Mouse (Mus musculus): ENCODE results near the gene Thbs1. TPM values are rescaled to one million over a fixed set of nuclear protein-coding genes. Genes with fewer than 3 reads are reported as not detected.

The Thbs1 gene
- polyA plus RNA-seq, 1 experiment, result 126 TPM

- H3K79me2 ChIP-seq (ENCODE audit: control insufficient read depth, insufficient read depth), result no peaks in the 10 kb centered on the region
- H3K4me3 ChIP-seq (ENCODE audit: insufficient read depth, poor library complexity, severe bottlenecking), result no peak overlapping the region
- no peak for TF ChIP-seq MYOG (IDR thresholded peaks at IDR 0.05; ENCODE audit: control insufficient read depth, extremely low read depth, insufficient read length)
- peak; percentile 87 for TF ChIP-seq MYOD1 (IDR thresholded peaks at IDR 0.05; ENCODE audit: control insufficient read depth, insufficient read length, low read depth)
- no peaks in the 10 kb centered on the region for H3K36me3 ChIP-seq (ENCODE audit: control insufficient read depth, insufficient read depth)
- no peaks in the 10 kb centered on the region for H3K27me3 ChIP-seq (ENCODE audit: control insufficient read depth, insufficient read depth, insufficient read length)
- H3ac ChIP-seq (ENCODE audit: control insufficient read depth, insufficient read length, low read depth), result no peak overlapping the region
- no peaks in the 10 kb centered on the region for H3K79me3 ChIP-seq (ENCODE audit: low read depth)
These were observed 37.6 kb upstream of the Thbs1 start for GRCm38 (mm10) chr2:118074030-118074429.

DNA sequence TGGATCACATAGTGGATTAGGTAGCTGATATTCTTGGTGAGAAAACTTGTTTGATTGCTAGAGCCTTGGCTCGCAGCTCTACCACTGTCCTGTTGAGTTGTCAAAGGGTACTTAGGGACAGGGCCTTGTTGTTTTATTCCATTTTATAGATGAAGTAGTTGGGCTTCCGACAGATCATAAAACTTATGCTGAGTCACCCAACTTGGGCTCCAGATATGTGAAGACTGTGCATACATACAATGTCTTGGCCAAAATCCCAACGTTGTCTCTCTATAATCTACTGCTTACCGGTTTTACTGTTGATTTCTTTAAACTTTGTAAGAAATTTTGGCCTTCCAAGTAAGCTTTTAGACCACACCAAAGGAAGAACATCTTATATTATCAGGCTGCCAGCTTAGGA, 36.5 kb upstream of the Thbs1 start:
- H3K36me3 ChIP-seq (ENCODE audit: control insufficient read depth, insufficient read depth), result no peaks in the 10 kb centered on the region
- no peak for TF ChIP-seq MYOG (IDR thresholded peaks at IDR 0.05; ENCODE audit: control insufficient read depth, extremely low read depth, insufficient read length)
- TF ChIP-seq CTCF (IDR thresholded peaks at IDR 0.05; ENCODE audit: control insufficient read depth, insufficient read depth, insufficient read length), result no peak
- TF ChIP-seq MYOD1 (IDR thresholded peaks at IDR 0.05; ENCODE audit: control insufficient read depth, insufficient read length, low read depth), result no peak
- TF ChIP-seq CEBPB (IDR thresholded peaks at IDR 0.05; ENCODE audit: low read depth), result no peak
- TF ChIP-seq USF1 (IDR thresholded peaks at IDR 0.05; ENCODE audit: low read depth), result no peak
- TF ChIP-seq MAX (IDR thresholded peaks at IDR 0.05), result no peak
- no peak for TF ChIP-seq FOSL1 (IDR thresholded peaks at IDR 0.05; ENCODE audit: insufficient read depth, low read length, poor library complexity, severe bottlenecking)
- H3ac ChIP-seq (ENCODE audit: control insufficient read depth, insufficient read length, low read depth), result no peak overlapping the region
- H3K79me2 ChIP-seq (ENCODE audit: control insufficient read depth, insufficient read depth), result no peaks in the 10 kb centered on the region
- no peak overlapping the region for H3K4me3 ChIP-seq (ENCODE audit: insufficient read depth, poor library complexity, severe bottlenecking)
- no peaks in the 10 kb centered on the region for H3K27me3 ChIP-seq (ENCODE audit: control insufficient read depth, insufficient read depth, insufficient read length)
- no peaks in the 10 kb centered on the region for H3K79me3 ChIP-seq (ENCODE audit: low read depth)

GRCm38 (mm10) chr2:118079131-118079530, 32.5 kb upstream of the Thbs1 start:
- Histone ChIP-seq H3K27me3 (ENCODE audit: control insufficient read depth, insufficient read depth, insufficient read length) (no peaks in the 10 kb centered on the region), H3K4me3 (ENCODE audit: insufficient read depth, poor library complexity, severe bottlenecking) (no peak overlapping the region), H3ac (ENCODE audit: control insufficient read depth, insufficient read length, low read depth) (no peak overlapping the region), H3K36me3 (ENCODE audit: control insufficient read depth, insufficient read depth) (no peaks in the 10 kb centered on the region), H3K79me3 (ENCODE audit: low read depth) (no peaks in the 10 kb centered on the region), H3K79me2 (ENCODE audit: control insufficient read depth, insufficient read depth) (no peaks in the 10 kb centered on the region)
- TF ChIP-seq FOSL1 (IDR thresholded peaks at IDR 0.05; ENCODE audit: insufficient read depth, low read length, poor library complexity, severe bottlenecking) (no peak), USF1 (IDR thresholded peaks at IDR 0.05; ENCODE audit: low read depth) (no peak), MYOD1 (IDR thresholded peaks at IDR 0.05; ENCODE audit: control insufficient read depth, insufficient read length, low read depth) (no peak), CEBPB (IDR thresholded peaks at IDR 0.05; ENCODE audit: low read depth) (no peak), MYOG (IDR thresholded peaks at IDR 0.05; ENCODE audit: control insufficient read depth, extremely low read depth, insufficient read length) (no peak), MAX (IDR thresholded peaks at IDR 0.05) (no peak), CTCF (IDR thresholded peaks at IDR 0.05; ENCODE audit: control insufficient read depth, insufficient read depth, insufficient read length) (no peak)

DNA sequence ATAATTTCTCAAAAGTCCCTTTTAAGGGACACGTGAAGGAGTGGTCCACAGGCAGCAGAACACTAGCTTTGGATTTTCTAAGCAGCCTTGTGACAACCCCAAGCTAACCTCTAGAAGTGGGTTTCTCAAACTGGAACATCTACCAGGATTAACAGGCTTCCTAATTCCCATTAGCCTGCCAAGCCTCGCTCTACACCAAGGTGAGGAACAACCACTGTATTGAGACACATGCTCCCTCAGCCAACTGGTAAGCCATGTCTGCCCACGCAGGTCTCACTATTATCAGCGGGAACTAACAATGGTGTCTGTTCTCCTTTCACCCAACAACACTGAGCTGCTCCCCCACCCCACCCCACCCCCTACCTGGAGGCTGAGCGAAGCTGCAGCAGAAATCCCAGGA, 30.1 kb upstream of the Thbs1 start:
- Histone ChIP-seq H3K36me3 (ENCODE audit: control insufficient read depth, insufficient read depth) (no peaks in the 10 kb centered on the region), H3K79me3 (ENCODE audit: low read depth) (no peaks in the 10 kb centered on the region), H3K27me3 (ENCODE audit: control insufficient read depth, insufficient read depth, insufficient read length) (no peaks in the 10 kb centered on the region), H3K79me2 (ENCODE audit: control insufficient read depth, insufficient read depth) (no peaks in the 10 kb centered on the region), H3K4me3 (ENCODE audit: insufficient read depth, poor library complexity, severe bottlenecking) (no peak overlapping the region), H3ac (ENCODE audit: control insufficient read depth, insufficient read length, low read depth) (no peak overlapping the region)
- TF ChIP-seq CEBPB (IDR thresholded peaks at IDR 0.05; ENCODE audit: low read depth) (no peak), MYOD1 (IDR thresholded peaks at IDR 0.05; ENCODE audit: control insufficient read depth, insufficient read length, low read depth) (no peak), MYOG (IDR thresholded peaks at IDR 0.05; ENCODE audit: control insufficient read depth, extremely low read depth, insufficient read length) (no peak), CTCF (IDR thresholded peaks at IDR 0.05; ENCODE audit: control insufficient read depth, insufficient read depth, insufficient read length) (no peak), MAX (IDR thresholded peaks at IDR 0.05) (no peak), USF1 (IDR thresholded peaks at IDR 0.05; ENCODE audit: low read depth) (no peak), FOSL1 (IDR thresholded peaks at IDR 0.05; ENCODE audit: insufficient read depth, low read length, poor library complexity, severe bottlenecking) (no peak)

DNA sequence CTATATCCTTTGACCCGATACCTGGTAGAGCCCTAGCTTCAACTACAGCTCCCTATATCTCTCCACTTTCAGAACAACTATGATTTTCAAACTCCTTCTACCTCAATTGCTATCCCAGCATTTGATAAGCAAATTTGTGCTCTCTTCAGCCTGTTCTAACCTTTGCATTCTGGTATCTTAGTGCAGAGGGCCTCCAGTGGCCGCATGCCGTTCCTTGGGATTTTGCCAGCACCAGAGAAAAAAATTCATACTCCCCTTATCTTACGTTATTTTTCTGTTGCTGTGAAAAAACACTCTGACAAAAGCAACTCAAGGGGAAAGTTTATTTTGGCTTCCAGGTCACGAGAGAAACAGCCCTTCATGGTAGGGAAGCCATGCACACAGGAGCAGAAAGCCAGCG, 28.0 kb upstream of the Thbs1 start:
- H3K36me3 ChIP-seq (ENCODE audit: control insufficient read depth, insufficient read depth), result no peaks in the 10 kb centered on the region
- no peak overlapping the region for H3ac ChIP-seq (ENCODE audit: control insufficient read depth, insufficient read length, low read depth)
- H3K4me3 ChIP-seq (ENCODE audit: insufficient read depth, poor library complexity, severe bottlenecking), result no peak overlapping the region
- H3K79me2 ChIP-seq (ENCODE audit: control insufficient read depth, insufficient read depth), result no peaks in the 10 kb centered on the region
- no peaks in the 10 kb centered on the region for H3K27me3 ChIP-seq (ENCODE audit: control insufficient read depth, insufficient read depth, insufficient read length)
- H3K79me3 ChIP-seq (ENCODE audit: low read depth), result no peaks in the 10 kb centered on the region
- TF ChIP-seq CEBPB (IDR thresholded peaks at IDR 0.05; ENCODE audit: low read depth) (no peak), MAX (IDR thresholded peaks at IDR 0.05) (no peak)

GRCm38 (mm10) chr2:118084693-118085092, 27.0 kb upstream of the Thbs1 start:
- no peaks in the 10 kb centered on the region for H3K27me3 ChIP-seq (ENCODE audit: control insufficient read depth, insufficient read depth, insufficient read length)
- no peak for TF ChIP-seq CTCF (IDR thresholded peaks at IDR 0.05; ENCODE audit: control insufficient read depth, insufficient read depth, insufficient read length)
- TF ChIP-seq USF1 (IDR thresholded peaks at IDR 0.05; ENCODE audit: low read depth), result no peak
- TF ChIP-seq MAX (IDR thresholded peaks at IDR 0.05), result no peak
- no peak for TF ChIP-seq MYOG (IDR thresholded peaks at IDR 0.05; ENCODE audit: control insufficient read depth, extremely low read depth, insufficient read length)
- no peak for TF ChIP-seq CEBPB (IDR thresholded peaks at IDR 0.05; ENCODE audit: low read depth)
- TF ChIP-seq FOSL1 (IDR thresholded peaks at IDR 0.05; ENCODE audit: insufficient read depth, low read length, poor library complexity, severe bottlenecking), result no peak
- TF ChIP-seq MYOD1 (IDR thresholded peaks at IDR 0.05; ENCODE audit: control insufficient read depth, insufficient read length, low read depth), result no peak
- no peaks in the 10 kb centered on the region for H3K79me2 ChIP-seq (ENCODE audit: control insufficient read depth, insufficient read depth)
- H3ac ChIP-seq (ENCODE audit: control insufficient read depth, insufficient read length, low read depth), result no peak overlapping the region
- no peaks in the 10 kb centered on the region for H3K79me3 ChIP-seq (ENCODE audit: low read depth)
- H3K36me3 ChIP-seq (ENCODE audit: control insufficient read depth, insufficient read depth), result no peaks in the 10 kb centered on the region
- H3K4me3 ChIP-seq (ENCODE audit: insufficient read depth, poor library complexity, severe bottlenecking), result no peak overlapping the region

Data from C2C12 (cell line).